Mouse (Mus musculus) embryo, embryonic 9.5 days (tissue): ENCODE measurements at regions not wholly inside any gene's neighbourhood (a gene's known extent, or its start where the extent isn't known, plus 50 kb on each side); places are given as distances from the start of the nearest gene placed in this dataset.

Experiments
- DNase-seq: peaks from one replicate; pipeline ENCODE4 v3.0.0-alpha.2; 2017; ENCODE audit errors: extremely low spot score

- no peak for DNase-seq
Observed at GRCm38 (mm10) chr9:8273253-8273652, 139.2 kb upstream of the Cep126 start.

GRCm38 (mm10) chr9:8249542-8249941, 115.4 kb upstream of the Cep126 start:
- no peak for DNase-seq

- DNase-seq: no peak
Observed at GRCm38 (mm10) chr9:8228078-8228477, 94.0 kb upstream of the Cep126 start.

- DNase-seq: peak; percentile 22
Observed at GRCm38 (mm10) chr9:8226415-8226814, 92.3 kb upstream of the Cep126 start.

- DNase-seq: peak; percentile 14
Observed at GRCm38 (mm10) chr9:8208855-8209254, 74.8 kb upstream of the Cep126 start.

GRCm38 (mm10) chr9:8185433-8185832, 51.3 kb upstream of the Cep126 start:
- no peak for DNase-seq
